Mouse (Mus musculus) layer of hippocampus, adult 9-10 months (tissue): ENCODE results near the gene Ccdc149.
A peak's percentile ranks its signal among the peaks of the same experiment; 100 is the strongest.

ENCODE experiments used
- DNase-seq: peaks from one replicate; pipeline ENCODE4 v3.0.0; 2022; ENCODE audit warnings: low spot score

Ccdc149 gene

DNA sequence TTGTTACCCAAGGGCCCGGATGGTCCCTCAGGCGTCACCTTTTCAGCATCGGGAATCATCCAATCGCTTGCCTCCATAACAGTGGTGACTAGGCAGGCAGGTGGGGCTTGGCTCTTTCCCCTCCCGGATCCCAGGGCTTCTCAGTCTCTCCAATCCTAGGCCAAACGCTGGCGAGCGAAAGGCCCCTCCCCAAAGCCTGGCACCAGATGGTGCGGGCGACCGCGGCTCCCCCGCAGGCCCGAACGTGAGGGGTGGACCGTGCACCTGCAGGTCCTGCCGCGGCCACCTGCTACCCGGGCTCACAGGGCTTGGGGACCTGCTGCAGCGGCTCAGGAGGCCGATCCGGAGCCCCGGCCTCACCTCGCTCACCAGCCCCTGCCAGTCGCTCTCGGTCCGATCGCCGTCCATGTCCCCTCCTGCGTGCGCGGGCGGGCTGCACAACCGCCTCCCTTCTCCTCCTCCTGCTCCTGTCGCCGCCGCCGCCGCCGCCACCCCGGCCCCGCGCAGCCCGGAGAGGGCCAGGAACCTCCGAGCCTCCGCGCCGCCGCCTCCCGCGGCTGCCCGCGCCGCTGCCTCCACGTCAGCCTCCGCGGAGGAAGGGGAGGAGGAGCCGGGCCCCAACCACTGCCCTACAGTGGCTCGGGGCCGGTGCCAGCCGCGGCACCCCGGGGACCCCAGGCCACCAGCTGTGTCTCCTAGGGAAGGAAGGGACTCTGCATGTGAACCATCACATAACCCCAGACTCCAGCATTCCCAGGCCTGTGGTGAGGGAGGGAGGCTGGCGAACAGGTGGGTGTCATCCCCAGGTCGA, at the start of gene Ccdc149:
TSS of gene Ccdc149 (minus strand) at position 531 of the 811 bp plus-strand sequence.
- peak; percentile 60 for DNase-seq

DNA sequence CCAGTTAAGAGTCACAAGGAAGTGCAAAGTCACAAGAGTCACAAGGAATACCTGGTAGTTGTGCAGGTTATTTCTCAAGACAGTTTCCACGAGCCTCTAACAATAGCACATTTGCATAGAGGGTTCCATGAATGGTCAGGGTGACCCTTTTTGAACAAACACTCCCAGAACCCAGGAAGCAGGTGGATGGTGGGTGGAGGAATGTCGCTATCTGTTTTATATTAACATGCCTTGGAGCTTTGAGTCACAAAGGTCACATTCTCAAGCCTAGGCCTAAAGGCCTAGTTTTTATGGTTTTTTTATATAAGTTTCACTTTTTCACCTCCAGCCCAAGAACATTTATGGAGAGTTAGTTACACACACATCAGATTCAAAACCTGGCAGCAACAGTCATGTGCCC, 48.6 kb upstream of the Ccdc149 start:
- DNase-seq: no peak

DNA sequence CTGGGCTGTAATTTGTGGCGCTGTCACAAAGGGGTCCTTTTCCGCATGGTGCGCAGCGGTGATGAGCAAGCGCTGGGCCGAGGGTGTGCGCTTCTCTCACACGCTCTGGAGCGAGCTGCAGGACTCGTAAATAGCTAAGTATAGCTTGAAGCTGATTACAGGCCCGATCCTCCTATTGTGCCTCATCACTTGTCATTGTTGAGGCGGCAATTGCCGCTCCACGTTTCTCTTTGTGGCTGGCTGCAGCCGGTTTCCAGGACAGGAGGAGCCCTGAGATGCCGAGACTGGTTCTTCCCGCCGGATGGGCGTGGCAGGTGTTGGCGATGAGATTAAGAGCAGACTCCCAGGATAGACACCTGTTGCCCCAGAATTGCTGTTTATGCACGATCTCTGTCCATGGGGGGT, 44.8 kb upstream of the Ccdc149 start:
- no peak for DNase-seq

DNA sequence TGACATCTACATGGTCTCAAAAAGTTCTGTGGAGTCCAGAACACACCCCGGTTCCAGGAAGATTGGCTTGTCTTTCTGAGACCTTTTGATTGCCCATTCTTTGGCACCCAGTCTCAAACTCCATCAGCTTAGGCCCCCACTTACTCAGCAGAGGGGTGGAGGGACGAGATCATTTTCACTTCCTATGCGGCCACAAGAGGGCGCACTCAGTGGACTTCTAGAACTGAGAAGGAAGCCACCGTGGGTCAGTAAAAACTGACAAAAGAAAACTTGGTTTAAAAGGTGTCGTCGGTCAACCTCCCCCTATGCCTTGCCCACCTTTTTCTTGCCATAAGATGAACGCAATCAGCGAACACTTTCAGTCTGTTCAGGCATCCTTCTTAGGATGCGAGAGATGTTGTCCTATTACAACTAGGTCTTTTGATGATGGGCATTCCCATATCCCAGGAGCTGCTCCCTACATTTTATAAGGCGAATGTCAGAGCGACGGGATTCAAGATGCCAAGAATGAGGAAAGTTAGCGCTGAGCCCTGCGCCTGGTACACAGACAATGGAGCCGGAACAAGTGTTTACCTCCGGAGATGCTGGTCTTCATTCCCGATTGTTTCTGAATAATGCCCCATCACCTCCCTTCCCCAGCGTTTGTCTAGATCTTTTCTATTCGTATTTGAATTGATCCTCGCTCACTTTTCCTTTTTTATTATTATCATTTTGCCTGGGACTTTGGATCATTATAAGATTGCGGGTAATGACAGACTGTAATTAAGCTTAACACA, 44.1 kb upstream of the Ccdc149 start:
- peak; percentile 74 for DNase-seq

DNA sequence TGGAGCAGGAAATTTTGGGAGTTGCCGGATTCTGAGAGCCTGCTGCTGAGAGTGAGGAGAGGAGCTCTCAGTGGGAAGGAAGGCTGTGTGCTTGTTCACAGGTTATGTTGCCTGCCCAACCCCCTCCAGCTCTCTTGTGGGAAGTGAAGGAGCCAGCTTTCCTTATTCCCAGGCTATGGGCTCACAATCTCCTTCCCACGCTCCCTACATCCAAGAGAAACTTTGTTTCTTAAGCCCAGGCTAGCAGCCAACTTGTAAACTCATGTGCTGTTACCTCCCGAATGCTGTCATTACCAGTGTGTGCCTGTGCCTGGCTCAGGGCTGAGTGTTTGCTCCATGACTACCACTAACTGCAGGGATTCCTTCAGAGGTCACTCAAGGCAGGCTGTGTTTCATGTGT, 39.8 kb upstream of the Ccdc149 start:
- no peak for DNase-seq

DNA sequence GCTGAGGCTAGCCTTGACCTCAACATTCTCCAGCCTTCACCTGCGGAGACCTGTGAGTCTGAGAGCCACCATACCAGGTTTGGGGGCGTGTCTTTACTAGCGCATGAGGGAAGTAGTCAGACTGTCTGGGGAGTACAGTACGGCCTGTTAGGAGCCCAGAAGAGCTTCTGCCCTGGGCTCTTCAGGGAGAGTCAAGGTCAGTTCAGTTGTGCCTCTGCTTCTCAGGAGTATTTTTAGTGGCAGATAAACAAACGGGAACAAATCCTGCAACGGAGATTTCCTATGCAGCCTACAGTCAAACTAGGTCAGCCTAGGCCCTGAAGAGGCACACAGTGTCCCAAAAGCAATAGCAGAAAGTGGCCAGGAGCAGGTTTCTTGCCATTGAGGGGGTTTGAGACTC, 38.1 kb upstream of the Ccdc149 start:
- no peak for DNase-seq

DNA sequence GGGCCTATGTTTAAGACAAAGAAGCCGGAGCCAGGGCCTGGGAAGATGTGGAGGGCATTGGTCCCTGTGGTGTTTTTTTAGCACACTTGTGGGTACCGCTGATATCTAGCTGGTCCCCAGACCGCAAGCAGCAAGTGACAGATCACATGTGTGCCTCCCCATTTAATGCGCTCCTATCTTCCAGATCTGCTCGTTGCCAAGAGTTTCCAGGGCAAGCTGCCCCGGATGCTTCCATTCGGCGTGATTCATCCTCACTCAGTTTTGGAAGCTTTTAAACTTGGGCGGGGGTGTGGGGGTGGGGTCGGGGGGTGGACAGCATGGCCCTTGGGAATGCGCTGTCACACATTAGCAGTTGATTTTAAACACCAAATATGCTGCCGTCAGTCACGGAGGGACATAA, 33.3 kb upstream of the Ccdc149 start:
- no peak for DNase-seq

DNA sequence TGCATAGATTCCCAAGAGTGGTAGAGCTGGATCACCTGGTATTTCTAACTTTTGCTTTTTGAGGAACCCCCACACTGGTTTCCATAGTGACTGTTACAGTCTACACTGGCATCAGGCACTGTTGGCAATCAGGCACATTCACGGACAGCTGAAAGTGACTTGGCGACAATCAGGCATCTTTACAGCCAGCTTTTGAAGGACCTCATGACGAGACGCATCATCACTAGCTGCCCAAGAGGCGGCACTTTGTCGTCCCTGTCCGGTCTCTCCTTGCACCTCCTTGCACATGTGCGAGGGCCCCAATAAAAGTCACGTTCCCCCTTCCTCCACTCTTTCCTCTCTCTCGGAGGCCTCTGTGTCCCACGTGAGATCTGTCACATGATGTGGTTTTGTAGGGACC, 32.8 kb upstream of the Ccdc149 start:
- DNase-seq: no peak

DNA sequence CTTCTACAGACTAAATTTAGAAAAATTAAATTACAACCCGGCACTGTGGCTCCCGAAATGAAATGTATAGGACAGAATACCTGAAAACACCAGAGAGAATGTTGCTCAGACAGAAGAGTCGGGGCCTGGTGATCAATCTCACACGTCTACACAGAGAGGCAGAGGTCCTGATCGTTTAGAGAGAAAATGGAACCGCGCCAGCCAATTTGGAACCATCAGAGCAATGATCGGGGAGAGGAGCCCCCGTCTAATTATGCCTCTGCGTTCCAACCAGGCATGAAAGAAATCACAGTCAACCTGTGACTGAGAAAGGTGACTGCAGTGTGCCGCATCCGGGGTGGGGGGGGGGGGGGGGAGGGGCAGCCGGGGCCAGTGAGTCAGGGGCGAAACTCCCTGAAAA, 24.4 kb upstream of the Ccdc149 start:
- no peak for DNase-seq

DNA sequence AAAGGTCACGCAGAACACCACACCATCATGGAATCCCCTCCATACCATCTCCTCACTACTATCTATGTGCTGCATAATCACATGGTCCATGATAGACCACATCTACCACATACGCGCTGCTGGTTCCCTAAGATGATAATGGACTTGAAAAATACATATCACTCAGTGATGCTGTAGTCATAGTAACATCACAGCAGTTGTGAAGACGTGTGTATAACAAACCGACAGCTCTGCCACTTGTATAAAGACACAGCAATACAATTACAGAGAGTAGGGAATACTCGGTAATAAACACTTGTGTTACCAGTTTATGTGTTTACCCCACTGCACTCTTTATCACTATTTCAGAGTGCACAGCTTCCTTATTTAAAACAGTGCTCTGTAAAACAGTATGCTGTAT, 20.2 kb upstream of the Ccdc149 start:
- DNase-seq: no peak

DNA sequence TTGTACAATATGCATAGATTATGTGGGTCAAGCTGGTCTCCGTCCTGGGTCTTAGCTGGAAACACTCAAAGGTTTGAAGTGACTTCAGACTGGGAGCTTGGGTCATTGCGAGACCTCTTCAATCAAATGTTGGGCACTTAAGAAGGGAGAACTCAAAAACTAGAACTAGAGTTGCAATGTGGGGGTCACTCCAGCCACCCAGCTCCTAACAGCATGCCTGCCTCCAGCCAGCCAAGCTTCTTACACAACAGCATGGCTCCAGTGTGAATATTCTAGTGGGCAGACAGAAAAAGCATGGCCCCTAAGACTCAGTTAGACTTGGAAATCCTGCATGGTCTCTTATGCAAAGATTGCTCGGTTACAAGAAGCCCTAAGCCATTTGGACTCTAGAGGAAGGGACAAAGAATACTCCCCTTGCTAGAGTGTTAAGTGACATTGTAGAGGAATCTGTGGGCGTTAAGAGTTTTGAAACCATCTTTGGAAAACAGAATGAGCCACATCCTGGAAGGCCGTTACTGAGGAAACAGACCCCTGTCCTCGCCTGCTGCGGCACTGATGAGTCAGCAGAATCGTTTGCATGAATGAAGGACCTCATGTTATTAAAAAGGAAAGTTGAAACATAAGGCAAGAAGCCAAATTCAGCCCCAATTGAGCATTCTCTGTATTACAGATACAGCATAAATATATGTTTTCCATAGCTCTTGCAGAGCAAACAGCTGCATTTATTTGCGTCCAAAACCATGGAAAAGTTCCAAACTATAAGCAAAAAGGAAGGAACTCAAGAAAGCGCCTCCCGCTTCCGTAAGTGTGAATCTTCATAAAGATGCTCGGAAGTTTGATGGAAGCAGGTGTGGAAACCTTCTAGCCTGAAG, 16.5 kb upstream of the Ccdc149 start:
- DNase-seq: no peak

DNA sequence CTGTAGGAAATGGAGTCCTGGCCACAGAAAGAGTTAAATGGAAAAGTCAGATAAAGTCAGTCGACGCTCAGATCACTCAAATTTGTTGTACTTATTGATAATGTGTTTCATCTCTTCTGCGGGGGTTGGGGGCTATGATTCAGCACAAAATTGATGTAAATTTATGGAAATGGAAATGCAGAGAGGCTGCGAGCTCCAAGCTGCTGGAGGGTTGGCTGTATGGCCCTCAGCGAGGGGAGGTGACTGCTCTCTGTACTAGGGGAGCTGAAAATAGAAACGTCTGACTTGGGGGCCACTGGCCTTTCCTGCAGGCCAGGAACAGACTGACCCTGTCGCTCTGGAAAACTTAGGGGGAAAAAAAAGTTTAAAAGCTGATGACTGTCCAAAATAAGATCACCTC, 5.5 kb upstream of the Ccdc149 start:
- no peak for DNase-seq

DNA sequence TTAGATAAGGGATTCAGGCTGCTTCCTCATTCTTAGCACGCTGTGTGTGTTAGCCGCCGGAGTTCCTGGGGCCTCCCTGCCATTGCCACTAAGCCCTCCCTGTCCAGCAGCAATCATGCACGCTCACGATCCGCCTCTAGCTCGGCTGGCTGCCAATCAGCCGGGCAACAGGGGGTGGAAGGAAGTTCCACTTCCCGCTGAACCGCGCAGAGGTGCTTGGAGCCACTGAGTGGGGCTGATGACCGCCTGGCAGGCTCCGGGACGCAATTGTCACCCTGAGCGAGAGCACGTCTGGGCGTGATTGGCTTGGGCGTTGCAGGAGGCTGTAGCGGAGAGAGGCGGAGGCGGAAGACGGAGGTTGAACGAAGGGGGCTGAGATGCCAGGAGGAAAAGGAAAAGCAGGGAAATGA, 5.0 kb upstream of the Ccdc149 start:
- DNase-seq: peak; percentile 44

DNA sequence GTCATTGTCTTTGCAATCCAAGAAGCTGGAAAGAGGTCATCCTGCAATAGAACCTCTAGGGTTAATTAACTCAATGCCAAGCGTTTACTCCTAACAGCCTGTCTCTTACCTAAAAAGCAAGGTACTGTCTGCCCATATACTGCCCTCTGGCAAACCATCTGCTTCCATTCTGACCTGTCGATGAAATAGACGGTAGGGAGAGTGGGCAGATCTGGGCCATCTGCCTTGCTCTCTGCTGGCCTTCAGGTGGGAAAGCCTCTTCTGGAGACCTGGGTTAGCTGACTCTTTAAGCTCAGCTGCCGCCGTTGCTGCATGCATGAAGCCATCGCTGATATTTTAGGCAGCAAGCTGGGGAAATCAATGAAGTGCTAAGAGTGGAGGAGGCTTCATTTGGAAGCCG, 2.7 kb upstream of the Ccdc149 start:
- no peak for DNase-seq

DNA sequence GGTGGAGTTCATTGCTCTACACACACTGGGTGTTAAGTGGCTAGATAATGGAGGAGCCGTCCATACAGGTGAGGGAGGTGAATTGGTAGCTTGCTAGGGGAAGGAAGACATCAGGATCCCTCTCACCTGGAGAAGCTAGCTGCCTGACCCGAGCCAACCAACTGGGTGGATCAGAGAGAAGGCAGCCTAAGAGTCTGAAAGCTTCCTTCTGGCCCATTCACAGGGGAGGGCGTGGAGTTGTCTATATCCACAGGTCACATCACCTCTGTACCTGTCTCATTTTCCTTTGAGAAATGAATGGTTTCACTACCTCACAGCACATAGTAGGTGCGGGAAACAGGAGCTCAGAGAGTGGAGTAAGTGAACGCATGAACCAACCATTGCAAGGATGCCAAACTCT, 770 bp downstream of the Ccdc149 start:
- no peak for DNase-seq

DNA sequence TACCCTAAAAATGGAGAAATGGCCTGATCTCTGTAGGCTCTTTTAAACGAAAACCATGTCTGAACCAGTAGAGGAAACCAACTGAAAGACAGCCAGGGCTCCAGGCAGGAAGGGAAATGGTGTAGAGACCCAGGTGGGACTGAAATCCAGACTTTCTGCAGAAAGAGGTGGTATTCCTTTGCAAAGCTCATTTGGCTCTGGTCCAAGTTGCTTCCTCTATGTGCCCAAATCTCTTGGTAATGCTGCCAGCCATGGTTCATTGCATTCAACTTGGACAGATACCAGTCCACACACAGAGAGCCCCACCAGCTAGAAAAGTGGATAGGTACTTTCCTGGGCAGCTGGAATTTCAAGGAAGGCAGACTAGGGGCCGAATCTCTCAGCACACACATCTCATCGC, 3.5 kb downstream of the Ccdc149 start:
- DNase-seq: no peak

DNA sequence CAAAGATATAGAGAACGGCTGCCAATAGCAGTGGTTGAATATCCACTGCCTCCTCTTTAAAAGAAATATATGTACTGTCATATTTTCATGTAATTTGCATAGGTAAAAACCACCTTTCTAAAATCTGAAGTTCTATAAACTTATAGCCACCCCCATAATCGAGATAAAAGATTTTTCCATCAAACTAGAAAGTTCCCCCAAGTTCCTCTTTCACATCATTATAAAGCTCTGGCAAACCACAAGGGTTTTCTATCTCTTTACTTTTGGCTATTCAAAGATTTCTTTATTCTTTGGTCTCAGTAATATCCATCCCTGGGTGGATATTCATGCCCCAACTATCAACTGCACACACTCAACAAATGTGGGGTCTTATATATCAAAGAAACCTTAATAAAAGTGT, 8.9 kb downstream of the Ccdc149 start:
- DNase-seq: no peak

DNA sequence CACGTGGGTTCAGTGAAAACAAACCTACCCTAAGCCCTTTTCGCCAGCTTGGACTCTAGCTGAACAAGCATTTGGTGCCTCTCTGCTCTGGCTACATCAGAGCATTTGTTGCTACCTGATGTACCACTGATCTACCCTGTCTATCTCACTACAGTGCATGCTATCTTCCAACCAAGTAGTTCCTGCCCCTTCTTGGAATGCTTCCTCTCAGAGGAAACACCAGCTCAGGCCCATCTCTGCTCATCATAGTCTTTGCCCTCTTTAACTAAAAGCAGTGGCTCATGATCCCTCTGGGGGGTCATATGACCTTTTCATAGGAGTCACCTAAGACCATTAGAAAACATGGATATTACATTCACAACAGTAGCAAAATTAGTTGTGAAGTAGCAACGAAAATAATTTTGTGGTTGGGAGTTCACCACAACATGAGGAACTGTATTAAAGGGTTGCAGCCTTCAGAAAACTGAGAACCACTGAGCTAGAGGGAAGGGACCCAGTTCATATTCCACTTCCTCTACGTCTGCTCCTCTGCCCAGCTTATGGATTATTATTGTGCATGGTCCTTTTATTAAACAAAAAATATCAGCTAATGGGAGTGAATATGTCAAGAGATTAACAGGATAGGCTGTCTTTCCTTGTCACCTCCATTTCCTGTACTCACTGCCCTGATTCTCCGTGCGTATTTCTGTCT, 9.7 kb downstream of the Ccdc149 start:
- DNase-seq: no peak

DNA sequence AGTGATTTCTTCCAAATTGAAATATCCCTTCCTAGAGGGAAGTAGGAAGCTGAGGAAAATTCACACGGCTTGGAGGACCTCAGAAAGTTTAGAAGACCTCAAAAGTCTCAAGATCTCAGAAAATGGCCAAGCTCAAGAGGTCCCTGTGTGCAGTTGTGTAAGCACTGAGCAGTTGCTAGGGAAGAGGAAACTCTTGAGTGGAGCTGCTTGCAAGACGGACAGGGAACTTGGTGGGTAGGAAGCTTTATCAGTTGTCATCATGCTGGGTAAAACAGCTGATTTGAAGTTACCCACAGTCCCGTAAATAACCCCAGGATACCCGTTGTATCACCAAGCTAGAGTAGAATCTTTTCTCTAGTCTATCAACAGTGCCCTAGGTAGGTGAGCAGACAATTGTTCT, 12.0 kb downstream of the Ccdc149 start:
- DNase-seq: no peak

DNA sequence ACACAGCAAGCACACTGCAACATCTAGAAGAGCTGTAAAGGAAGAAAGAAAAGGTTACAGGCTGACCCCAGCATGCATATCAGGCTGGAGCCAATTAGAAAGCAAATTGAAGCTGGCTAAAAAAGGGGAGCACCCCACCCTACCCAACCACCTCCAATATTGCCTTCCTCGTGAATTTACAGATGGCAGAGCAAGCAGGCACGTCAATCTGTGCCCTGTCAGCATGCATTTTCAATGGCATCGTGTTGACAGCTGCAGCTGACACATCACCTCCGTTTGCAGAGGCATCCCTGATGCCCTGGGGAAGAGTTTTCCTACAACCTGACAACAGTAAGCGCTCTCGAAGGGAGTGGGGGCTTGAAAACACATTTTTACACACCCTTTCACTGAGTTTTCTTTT, 14.2 kb downstream of the Ccdc149 start:
- no peak for DNase-seq

DNA sequence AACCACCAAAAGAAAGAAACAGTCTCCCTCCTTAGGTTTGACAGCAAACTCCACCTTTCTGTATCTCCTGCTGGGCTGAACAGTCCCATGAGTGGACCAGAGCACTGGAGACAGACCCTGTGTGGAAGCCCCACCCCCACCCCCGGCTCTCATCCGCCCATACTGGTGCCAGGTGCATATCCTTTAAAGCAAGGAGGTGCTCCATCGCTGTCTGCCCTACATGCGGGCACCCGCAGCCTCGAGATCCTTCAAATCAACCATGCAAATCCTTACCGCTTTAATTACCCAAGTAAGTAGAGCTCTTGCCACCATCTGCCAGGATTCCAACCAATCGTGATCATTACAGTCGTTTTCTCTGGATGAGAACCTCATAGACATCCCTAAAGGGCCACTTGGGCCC, 20.5 kb downstream of the Ccdc149 start:
- no peak for DNase-seq

DNA sequence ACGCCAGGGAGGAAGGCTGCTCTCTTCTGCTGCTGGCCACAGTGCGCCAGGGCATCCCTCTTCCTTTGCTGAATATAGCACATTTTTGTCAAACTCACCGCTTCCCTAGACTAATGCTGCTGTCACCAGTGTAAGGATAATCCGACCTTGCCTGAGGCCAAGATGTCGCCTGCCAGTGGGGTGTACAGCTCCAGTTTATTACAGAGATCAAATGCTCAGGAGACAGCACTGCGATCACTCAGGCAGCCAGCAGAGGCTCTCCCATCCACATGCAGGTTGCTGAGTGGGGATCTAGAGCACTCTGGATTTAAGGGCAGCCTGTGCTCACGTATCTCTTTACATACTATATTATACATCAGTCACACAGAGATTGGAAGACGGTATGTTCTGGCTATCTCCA, 22.1 kb downstream of the Ccdc149 start:
- DNase-seq: no peak
